Mouse (Mus musculus) megakaryocyte-erythroid progenitor cell, adult 5 weeks (primary cell): ENCODE results near the gene Nop10. TPM values are rescaled to one million over a fixed set of nuclear protein-coding genes. Genes with fewer than 3 reads are reported as not detected.

Source experiments
- polyA plus RNA-seq: library from polyadenylated mRNA; stranded (reverse); fragments of >175 nt; gene quantifications from 2 replicates; pipeline ENCODE4 v1.2.3, GENCODE M21; 2012

Nop10 gene
- polyA plus RNA-seq = 23.1 and 27.0 TPM in 2 replicates

DNA sequence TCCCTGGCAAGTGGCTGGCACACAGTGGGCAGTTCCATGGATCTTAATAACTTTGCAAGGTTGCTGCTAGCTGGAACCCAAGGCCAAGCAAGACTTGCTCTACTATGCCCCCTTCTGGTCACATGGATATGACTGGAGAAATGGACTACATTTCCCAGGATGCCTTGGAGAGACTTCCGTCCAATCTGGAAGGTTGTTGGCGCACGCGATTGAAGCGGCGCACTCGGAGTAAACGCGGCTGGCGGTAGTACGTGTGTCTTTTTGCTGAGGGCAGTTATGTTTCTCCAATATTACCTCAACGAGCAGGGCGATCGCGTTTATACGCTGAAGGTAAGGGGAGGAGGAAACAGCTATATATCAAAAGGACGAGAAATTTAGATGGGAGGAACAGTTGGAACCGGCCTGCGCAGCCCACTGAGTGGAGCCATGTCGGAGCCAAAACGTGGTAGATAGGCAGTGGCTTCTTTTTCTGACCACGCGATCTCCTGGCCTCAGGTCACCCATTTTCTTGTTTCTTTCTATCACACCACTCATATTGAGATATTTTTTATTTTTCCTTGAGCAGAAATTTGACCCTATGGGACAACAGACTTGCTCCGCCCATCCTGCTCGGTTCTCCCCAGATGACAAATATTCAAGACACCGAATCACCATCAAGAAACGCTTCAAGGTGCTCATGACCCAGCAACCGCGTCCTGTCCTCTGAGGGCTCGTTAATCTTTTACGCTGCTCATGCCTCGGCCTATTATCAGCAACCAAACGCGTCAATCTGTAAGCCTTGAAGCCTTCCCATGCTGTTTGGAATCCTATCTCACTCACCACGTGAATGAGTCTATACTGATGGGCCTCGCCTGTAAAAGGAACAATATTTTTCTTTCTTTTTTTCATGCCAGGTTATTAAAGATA is at the start of gene Nop10:
TSS of gene Nop10 (plus strand) at position 179 of the 906 bp plus-strand sequence.

DNA sequence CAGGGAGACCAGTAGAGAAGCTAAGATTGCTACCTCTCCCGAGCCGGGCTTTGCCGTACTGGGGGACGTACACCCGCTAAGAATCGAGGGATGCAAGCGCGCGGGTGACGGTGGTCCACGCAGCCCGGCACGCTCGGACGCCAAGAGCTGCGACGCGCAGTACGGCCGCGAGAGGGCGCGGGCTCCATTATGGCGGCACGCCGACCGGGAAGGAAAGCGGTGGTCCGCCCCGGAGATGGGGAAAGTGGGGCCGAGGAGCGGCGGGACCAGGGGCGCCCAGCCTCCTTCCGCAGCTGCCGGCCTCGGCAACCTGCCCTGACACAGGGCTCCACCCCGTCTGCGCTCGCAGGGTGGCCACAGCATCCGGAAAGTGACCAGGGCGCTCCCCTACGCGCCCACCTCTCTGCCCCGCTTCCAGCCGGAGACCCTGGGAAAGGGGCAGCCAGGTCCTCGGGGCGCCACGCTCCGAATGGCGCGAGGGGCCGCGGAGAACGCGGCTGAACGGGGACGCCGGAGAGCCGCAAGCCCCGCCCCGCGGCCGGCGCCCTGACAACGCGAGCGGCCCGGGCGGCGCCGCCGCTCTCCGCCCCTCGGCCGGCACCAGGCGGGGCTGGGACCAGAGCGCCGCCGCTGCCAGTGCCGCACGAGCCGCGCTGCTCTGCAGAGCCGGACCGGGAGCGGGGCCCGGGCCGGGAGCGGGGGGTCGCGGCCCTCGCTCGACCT is 22.4 kb upstream of the Nop10 start, which contains the start of gene Lpcat4:
TSS of gene Lpcat4 (plus strand) at position 257 of the 723 bp plus-strand sequence.

DNA sequence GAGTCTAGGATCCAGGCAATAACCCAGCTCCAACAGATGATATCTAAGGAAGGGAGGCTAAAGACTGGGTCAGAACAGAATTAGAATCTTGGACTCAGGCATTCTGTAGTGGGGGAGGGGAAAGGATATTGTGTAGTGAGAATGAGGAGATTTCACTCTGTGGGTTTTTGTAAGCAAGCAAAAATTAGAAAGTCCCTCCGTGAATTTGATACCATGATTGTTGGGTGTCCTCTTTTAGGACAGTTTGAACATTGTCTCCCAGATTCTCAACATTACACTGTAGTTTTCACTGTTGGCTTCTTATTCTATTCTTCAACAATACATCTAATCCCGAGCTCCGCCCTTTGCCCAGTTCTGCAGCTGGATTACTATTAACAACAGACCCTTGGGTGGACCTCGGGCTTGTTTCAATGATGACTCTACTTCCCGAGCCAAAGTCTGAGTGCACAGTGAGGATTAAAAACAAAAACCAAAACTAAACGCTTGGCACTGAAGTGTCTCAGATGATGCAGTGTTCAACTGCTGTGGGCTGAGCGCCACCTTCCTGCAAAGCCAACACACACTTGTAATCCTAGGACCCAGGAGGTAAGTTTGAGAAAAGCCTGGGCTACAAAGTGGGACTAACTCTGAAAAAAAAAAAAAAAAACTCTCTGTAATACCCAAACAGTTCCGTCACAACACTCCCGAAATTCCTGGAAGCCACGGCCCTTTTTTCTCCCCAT is 2.3 kb upstream of the Nop10 start, which contains the start of gene Nutm1:
TSS of gene Nutm1 (minus strand) at position 51 of the 722 bp plus-strand sequence.

DNA sequence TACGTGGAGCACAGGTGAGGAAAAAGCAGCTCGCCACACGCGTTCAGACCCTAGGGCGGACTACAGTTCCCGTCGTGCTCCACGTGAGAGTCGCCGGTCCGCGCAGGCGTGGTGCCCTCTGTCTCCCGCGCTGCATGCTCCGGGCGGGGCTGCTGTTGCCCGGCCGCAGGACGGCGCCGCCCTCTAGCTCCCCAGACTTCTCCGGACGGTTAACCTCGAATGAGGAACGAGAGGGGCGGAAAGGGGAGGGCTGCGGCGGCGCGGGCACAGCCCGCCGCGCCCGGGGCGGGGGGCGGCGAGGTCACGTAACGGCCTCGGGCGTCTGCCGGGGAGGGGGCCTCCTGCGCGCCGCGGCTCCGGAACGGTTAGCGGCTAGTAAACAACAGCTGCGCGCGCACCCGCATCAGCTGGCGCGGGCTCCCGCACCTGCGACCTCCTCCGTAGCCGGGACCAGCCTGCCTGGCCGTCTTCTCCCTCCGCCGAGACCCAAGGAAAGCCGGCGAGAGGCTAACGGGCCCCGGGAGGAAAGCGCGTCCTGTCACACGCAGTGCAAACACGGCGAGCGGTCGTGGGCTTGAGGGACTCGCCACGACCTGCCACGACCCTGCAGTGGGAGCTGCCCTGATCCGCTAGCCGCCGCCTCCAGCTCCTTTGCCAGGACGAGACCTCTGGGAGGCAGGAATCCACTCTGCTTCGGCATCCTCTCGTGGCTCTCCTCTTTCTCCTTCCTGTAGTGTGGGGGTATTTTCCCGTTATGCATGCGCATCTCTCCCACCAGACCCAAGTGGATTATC is 3.9 kb downstream of the Nop10 start, which contains the start of gene Slc12a6:
TSS of gene Slc12a6 (plus strand) at position 378 of the 794 bp plus-strand sequence.

DNA sequence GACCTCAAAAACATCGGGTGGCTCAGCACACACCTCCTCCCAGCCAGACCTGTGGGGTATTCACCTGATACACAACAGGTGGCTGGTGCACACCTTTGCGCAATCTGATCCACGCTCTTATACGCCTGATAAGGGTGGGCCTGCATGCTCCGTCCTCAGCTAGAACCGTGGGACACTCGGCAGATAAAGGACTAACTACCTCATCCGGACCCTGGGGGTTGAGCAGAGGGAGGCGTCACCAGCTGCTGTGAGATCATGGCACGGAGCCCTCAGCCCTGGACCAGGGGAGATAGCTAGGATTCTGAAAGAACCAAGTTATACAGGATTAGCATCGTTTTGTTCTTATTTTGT is 4.5 kb downstream of the Nop10 start, which contains the start of gene Gm21985:
TSS of gene Gm21985 (plus strand) at position 73 of the 351 bp plus-strand sequence.

Other genes starting within 250 kb of the Nop10 start
- gene Olfr1310, start 249.2 kb upstream of the Nop10 start, polyA plus RNA-seq = 0.01 and 0.03 TPM in 2 replicates
- not detected in 2 replicates for gene Olfr1311, start 237.5 kb upstream of the Nop10 start, polyA plus RNA-seq
- not detected in 2 replicates for gene Olfr1312, start 211.7 kb upstream of the Nop10 start, polyA plus RNA-seq
- not detected in 2 replicates for gene Olfr1313, start 184.1 kb upstream of the Nop10 start, polyA plus RNA-seq
- not detected in 2 replicates for gene Olfr1314, start 165.1 kb upstream of the Nop10 start, polyA plus RNA-seq
- not detected in 2 replicates for gene Olfr1315-ps1, start 146.5 kb upstream of the Nop10 start, polyA plus RNA-seq
- gene Olfr1316, start 126.9 kb upstream of the Nop10 start, polyA plus RNA-seq = 0.16 TPM in 1 of 2 replicates, not detected in the other
- not detected in 2 replicates for gene Olfr1317, start 121.6 kb upstream of the Nop10 start, polyA plus RNA-seq
- not detected in 2 replicates for gene Olfr1318, start 107.7 kb upstream of the Nop10 start, polyA plus RNA-seq
- 119 and 135 TPM in 2 replicates for gene Lpcat4, start 22.5 kb upstream of the Nop10 start, polyA plus RNA-seq
- 0.01 and 0.04 TPM in 2 replicates for gene Nutm1, start 2.6 kb upstream of the Nop10 start, polyA plus RNA-seq
- 9.4 and 9.7 TPM in 2 replicates for gene Slc12a6, start 3.9 kb downstream of the Nop10 start, polyA plus RNA-seq
- not detected in 2 replicates for gene Gm21985, start 4.4 kb downstream of the Nop10 start, polyA plus RNA-seq
- 41.4 and 43.8 TPM in 2 replicates for gene Emc4, start 106.1 kb downstream of the Nop10 start, polyA plus RNA-seq
- gene Katnbl1, start 117.3 kb downstream of the Nop10 start, polyA plus RNA-seq = 4.0 and 4.9 TPM in 2 replicates
- gene Emc7, start 193.1 kb downstream of the Nop10 start, polyA plus RNA-seq = 2.2 and 3.0 TPM in 2 replicates
- not detected in 2 replicates for gene Chrm5, start 218.8 kb downstream of the Nop10 start, polyA plus RNA-seq
- 6.1 and 9.0 TPM in 2 replicates for gene Aven, start 231.0 kb downstream of the Nop10 start, polyA plus RNA-seq